Mouse (Mus musculus): ENCODE results near the gene Prf1. TPM values are rescaled to one million over a fixed set of nuclear protein-coding genes. Genes with fewer than 3 reads are reported as not detected.

Gene Prf1
- polyA plus RNA-seq, 1 experiment from 2014 or later, result not detected

GRCm38 (mm10) chr10:61340247-61340646, 42.6 kb downstream of the Prf1 start:
- H3K4me1 ChIP-seq, result peaks cover 4% of the 10 kb centered on the region; the same call in 1 of the 2 replicates
- no peak overlapping the region for H3K4me2 ChIP-seq (replicated peaks)
- ATAC-seq (ENCODE audit: insufficient number of reproducible peaks, low FRiP score, low TSS enrichment, low read depth), result no peak
- H3K27ac ChIP-seq (replicated peaks), result no peak overlapping the region
- peaks cover 7% of the 10 kb centered on the region; the same call in 1 of the 2 replicates for H3K36me3 ChIP-seq
- no peaks in the 10 kb centered on the region for H3K27me3 ChIP-seq
- H3K9me3 ChIP-seq (replicated peaks), result no peaks in the 10 kb centered on the region
- WGBS, result 58% methylated on average over 9 of the region's 9 CpGs
- H3K4me3 ChIP-seq (replicated peaks), result no peak overlapping the region
- H3K9ac ChIP-seq, result no peak overlapping the region

GRCm38 (mm10) chr10:61341045-61341444, 43.4 kb downstream of the Prf1 start:
- Histone ChIP-seq H3K9ac (no peak overlapping the region), H3K27me3 (no peaks in the 10 kb centered on the region), H3K36me3 (peaks cover 7% of the 10 kb centered on the region; the same call in 1 of the 2 replicates), H3K4me2 (replicated peaks) (no peak overlapping the region), H3K27ac (replicated peaks) (no peak overlapping the region), H3K9me3 (replicated peaks) (no peaks in the 10 kb centered on the region), H3K4me3 (replicated peaks) (no peak overlapping the region), H3K4me1 (peaks cover 4% of the 10 kb centered on the region; the same call in 1 of the 2 replicates)
- ATAC-seq (ENCODE audit: insufficient number of reproducible peaks, low FRiP score, low TSS enrichment, low read depth), result no peak
- WGBS, result 89% methylated on average over 5 of the region's 5 CpGs

- Histone ChIP-seq H3K4me2 (replicated peaks) (no peak overlapping the region), H3K9me3 (replicated peaks) (no peaks in the 10 kb centered on the region), H3K27ac (replicated peaks) (no peak overlapping the region), H3K9ac (no peak overlapping the region), H3K27me3 (no peaks in the 10 kb centered on the region), H3K4me3 (replicated peaks) (no peak overlapping the region), H3K4me1 (peaks cover 4% of the 10 kb centered on the region; the same call in 1 of the 2 replicates), H3K36me3 (peaks cover 7% of the 10 kb centered on the region; the same call in 1 of the 2 replicates)
- ATAC-seq (ENCODE audit: insufficient number of reproducible peaks, low FRiP score, low TSS enrichment, low read depth), result no peak
- WGBS, result 52% methylated on average over 6 of the region's 6 CpGs
Measured at GRCm38 (mm10) chr10:61341557-61341956, 43.9 kb downstream of the Prf1 start.

- WGBS, result 86% methylated on average over 13 of the region's 13 CpGs
- Histone ChIP-seq H3K9me3 (replicated peaks) (no peaks in the 10 kb centered on the region), H3K27me3 (no peaks in the 10 kb centered on the region), H3K9ac (no peak overlapping the region), H3K4me1 (peaks cover 4% of the 10 kb centered on the region; the same call in 1 of the 2 replicates), H3K4me3 (replicated peaks) (no peak overlapping the region), H3K36me3 (peaks cover 12% of the 10 kb centered on the region), H3K27ac (replicated peaks) (no peak overlapping the region), H3K4me2 (replicated peaks) (no peak overlapping the region)
- ATAC-seq (ENCODE audit: insufficient number of reproducible peaks, low FRiP score, low TSS enrichment, low read depth), result no peak
Measured at GRCm38 (mm10) chr10:61342750-61343149, 45.1 kb downstream of the Prf1 start.

DNA sequence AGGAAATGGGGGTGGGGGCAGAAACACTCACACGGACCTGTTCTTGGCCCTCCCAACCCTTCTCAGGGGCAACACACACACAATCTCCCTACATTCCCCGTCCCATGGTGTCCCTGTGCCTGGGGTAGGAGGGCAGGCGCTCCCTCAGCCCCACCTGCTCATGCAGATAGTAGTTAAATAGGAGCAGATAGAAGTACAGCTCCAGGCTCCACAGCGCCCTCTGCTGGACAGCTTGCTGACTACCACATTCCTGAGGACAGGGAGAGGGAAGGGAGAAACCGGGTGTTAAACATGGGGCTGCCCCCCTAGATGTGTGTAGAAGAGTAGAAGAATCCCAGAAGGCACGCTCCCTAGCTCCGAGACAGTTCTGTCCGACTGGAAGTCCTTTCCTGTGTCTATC, 46.3 kb downstream of the Prf1 start:
- Histone ChIP-seq H3K4me1 (peaks cover 4% of the 10 kb centered on the region; the same call in 1 of the 2 replicates), H3K4me3 (replicated peaks) (no peak overlapping the region), H3K4me2 (replicated peaks) (no peak overlapping the region), H3K36me3 (peaks cover 22% of the 10 kb centered on the region), H3K9ac (no peak overlapping the region), H3K9me3 (replicated peaks) (no peaks in the 10 kb centered on the region), H3K27me3 (no peaks in the 10 kb centered on the region), H3K27ac (replicated peaks) (no peak overlapping the region)
- no peak for ATAC-seq (ENCODE audit: insufficient number of reproducible peaks, low FRiP score, low TSS enrichment, low read depth)
- 61% methylated on average over 8 of the region's 8 CpGs for WGBS

DNA sequence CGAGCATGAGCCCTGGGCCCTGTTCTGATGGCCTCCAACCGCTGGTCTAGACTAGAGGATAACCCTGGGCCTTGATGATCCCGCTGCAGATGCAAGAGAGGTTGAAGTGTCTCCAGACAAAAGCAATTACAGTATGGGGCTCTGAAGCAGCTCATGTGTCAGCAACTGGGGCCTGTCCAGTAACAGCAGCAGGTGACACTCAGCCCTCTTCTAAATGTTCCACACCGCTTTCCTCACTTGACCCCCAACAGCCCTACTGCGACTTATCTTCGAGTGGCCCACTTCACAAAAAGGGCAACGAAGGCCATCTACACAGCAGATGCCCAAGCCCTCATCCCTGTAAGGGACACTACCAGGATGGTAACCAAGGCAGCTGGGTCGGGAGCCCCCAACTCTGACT, 47.5 kb downstream of the Prf1 start:
- 76% methylated on average over 8 of the region's 8 CpGs for WGBS
- no peak for ATAC-seq (ENCODE audit: insufficient number of reproducible peaks, low FRiP score, low TSS enrichment, low read depth)
- Histone ChIP-seq H3K4me2 (replicated peaks) (no peak overlapping the region), H3K27me3 (no peaks in the 10 kb centered on the region), H3K4me1 (peaks cover 4% of the 10 kb centered on the region; the same call in 1 of the 2 replicates), H3K9me3 (replicated peaks) (no peaks in the 10 kb centered on the region), H3K4me3 (replicated peaks) (no peak overlapping the region), H3K9ac (no peak overlapping the region), H3K36me3 (peaks cover 34% of the 10 kb centered on the region), H3K27ac (replicated peaks) (no peak overlapping the region)

DNA sequence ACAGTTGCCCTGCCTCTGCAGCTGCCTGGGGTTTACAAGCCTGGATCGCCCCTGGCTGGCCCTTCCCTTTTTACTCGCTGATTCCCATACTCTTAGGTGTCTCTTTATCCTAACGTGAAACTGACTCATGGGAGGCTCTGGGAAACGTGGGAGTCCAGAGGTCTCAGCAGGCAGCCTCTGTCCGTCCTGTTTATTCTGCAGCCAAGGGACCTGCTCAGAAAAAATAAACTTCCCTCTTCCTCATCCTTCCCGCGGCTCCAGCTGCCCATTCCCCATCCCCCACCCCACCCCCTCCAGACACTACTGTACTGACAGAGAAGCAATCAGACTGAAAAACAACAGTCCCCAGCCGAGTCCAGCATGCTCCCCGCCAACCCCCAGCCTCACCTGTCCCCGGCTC, 48.7 kb downstream of the Prf1 start:
- Histone ChIP-seq H3K9me3 (replicated peaks) (no peaks in the 10 kb centered on the region), H3K27me3 (no peaks in the 10 kb centered on the region), H3K36me3 (peaks cover 45% of the 10 kb centered on the region), H3K4me2 (replicated peaks) (no peak overlapping the region), H3K27ac (replicated peaks) (no peak overlapping the region), H3K4me3 (replicated peaks) (no peak overlapping the region), H3K4me1 (peaks cover 4% of the 10 kb centered on the region; the same call in 1 of the 2 replicates), H3K9ac (no peak overlapping the region; the same call in 1 of the 2 replicates)
- no peak for ATAC-seq (ENCODE audit: insufficient number of reproducible peaks, low FRiP score, low TSS enrichment, low read depth)
- WGBS, result 32% methylated on average over 10 of the region's 10 CpGs

GRCm38 (mm10) chr10:61351216-61351615, 53.6 kb downstream of the Prf1 start:
- 70% methylated on average over 4 of the region's 4 CpGs for WGBS
- H3K4me3 ChIP-seq (replicated peaks), result no peak overlapping the region
- H3K36me3 ChIP-seq, result peaks cover 38% of the 10 kb centered on the region
- H3K27ac ChIP-seq (replicated peaks), result no peak overlapping the region
- H3K4me2 ChIP-seq (replicated peaks), result no peak overlapping the region
- no peak for ATAC-seq (ENCODE audit: insufficient number of reproducible peaks, low FRiP score, low TSS enrichment, low read depth)
- no peak overlapping the region for H3K9ac ChIP-seq
- no peaks in the 10 kb centered on the region for H3K27me3 ChIP-seq
- no peaks in the 10 kb centered on the region for H3K9me3 ChIP-seq (replicated peaks)
- no peaks in the 10 kb centered on the region for H3K4me1 ChIP-seq

Other genes starting within 250 kb of the Prf1 start
- gene Pcbd1, start 208.5 kb upstream of the Prf1 start, polyA plus RNA-seq (2015; fragmentation: Nextera tagmentation; extraction: Ambion mirVana), result 16.8 and 19.3 TPM in 2 replicates
- gene Sgpl1, start 150.1 kb upstream of the Prf1 start, polyA plus RNA-seq (2015; fragmentation: Nextera tagmentation; extraction: Ambion mirVana), result 63.4 and 66.7 TPM in 2 replicates
- 1.3 and 1.5 TPM in 2 replicates for gene Tbata, start 125.9 kb upstream of the Prf1 start, polyA plus RNA-seq (2015; fragmentation: Nextera tagmentation; extraction: Ambion mirVana)
- gene Adamts14, start 24.4 kb upstream of the Prf1 start, polyA plus RNA-seq (2015; fragmentation: Nextera tagmentation; extraction: Ambion mirVana), result 6.1 and 8.0 TPM in 2 replicates
- 22.7 and 22.8 TPM in 2 replicates for gene Pald1, start 85.7 kb downstream of the Prf1 start, polyA plus RNA-seq (2015; fragmentation: Nextera tagmentation; extraction: Ambion mirVana)
- gene Nodal, start 120.1 kb downstream of the Prf1 start, polyA plus RNA-seq (2015; fragmentation: Nextera tagmentation; extraction: Ambion mirVana), result 0.08 and 0.20 TPM in 2 replicates
- 66.0 and 66.9 TPM in 2 replicates for gene Eif4ebp2, start 154.8 kb downstream of the Prf1 start, polyA plus RNA-seq (2015; fragmentation: Nextera tagmentation; extraction: Ambion mirVana)
- 10.0 and 10.5 TPM in 2 replicates for gene Lrrc20, start 178.0 kb downstream of the Prf1 start, polyA plus RNA-seq (2015; fragmentation: Nextera tagmentation; extraction: Ambion mirVana)